Mouse (Mus musculus) ES-E14 (cell line): ENCODE measurements around the gene Vmn1r166. TPM values are rescaled to one million over a fixed set of nuclear protein-coding genes. Genes with fewer than 3 reads are reported as not detected.
"Not testable (repeated sequence)": the region's sequence is repeated elsewhere in the genome, so short reads cannot be mapped to it uniquely, and the experiment has no call there.

Source experiments
- DNase-seq: peaks from one replicate; pipeline ENCODE4 v3.0.0-alpha.2; 2013; ENCODE audit warnings: low read depth, low spot score
- H3K27ac ChIP-seq: 2 replicates; pipeline ENCODE4 v1.5.1; 2012; ENCODE audit warnings: low read depth, mild to moderate bottlenecking, low read length, moderate library complexity, mixed read lengths; ENCODE audit not compliant: poor library complexity, insufficient read depth, severe bottlenecking
- H3K36me3 ChIP-seq: 2 replicates; pipeline ENCODE4 v1.6.1; 2012; ENCODE audit warnings: mild to moderate bottlenecking, low read length, moderate library complexity, mixed read lengths; ENCODE audit not compliant: control insufficient read depth, poor library complexity, insufficient read depth, severe bottlenecking
- H3K4me1 ChIP-seq, 2 experiments: fragments of 150-350 bp in 1 of 2; sonication (generic) in 1 of 2; 2 replicates each; pipeline ENCODE4 v1.6.1; 2012; ENCODE audit warnings: low read length in 2 of 2, mild to moderate bottlenecking in 1 of 2, mixed read lengths in 1 of 2; ENCODE audit not compliant: control insufficient read depth in 2 of 2, insufficient read depth in 2 of 2, poor library complexity in 1 of 2
- H3K4me3 ChIP-seq, 2 experiments: fragments of 150-350 bp in 1 of 2; sonication (generic) in 1 of 2; 2 replicates each; pipeline ENCODE4 v1.5.1; 2012; ENCODE audit warnings: low read length in 2 of 2, low read depth in 1 of 2, mild to moderate bottlenecking in 1 of 2, mixed read lengths in 1 of 2; ENCODE audit not compliant: insufficient read depth in 1 of 2, poor library complexity in 1 of 2, severe bottlenecking in 1 of 2
- H3K9ac ChIP-seq: 2 replicates; pipeline ENCODE4 v1.6.1; 2012; ENCODE audit warnings: low read depth, mild to moderate bottlenecking, low read length, mixed read lengths; ENCODE audit not compliant: poor library complexity, insufficient read depth, severe bottlenecking
- H3K9me3 ChIP-seq: fragments of 150-350 bp; sonication (generic); 2 replicates; pipeline ENCODE4 v1.6.1; 2012; ENCODE audit warnings: low read depth, mild to moderate bottlenecking, low read length; ENCODE audit not compliant: control insufficient read depth, insufficient read depth
- in situ Hi-C, 2 experiments: fragments of 600-800 bp; cut with MboI; formaldehyde crosslinking; loops; one replicate each; pipeline ENCODE4 v1.15.1; 2025; ENCODE audit warnings: low sequenced_read_pairs in 2 of 2, inconsistent platforms in 1 of 2; ENCODE audit not compliant: unreplicated experiment in 2 of 2
- total RNA-seq: library from RNA; depleted of rRNA; stranded (reverse); fragments of 300-350 nt; gene quantifications from 2 replicates; pipeline ENCODE4 v1.2.3, GENCODE M21; 2012; rRNA removed

Gene Vmn1r166
- total RNA-seq = not detected in 2 replicates

GRCm38 (mm10) chr7:23251582-23251981, at the start of gene Vmn1r166:
TSS of gene Vmn1r166 (minus strand) at chr7:23251682.
- DNase-seq, in situ Hi-C loops, H3K4me3 ChIP-seq, H3K36me3 ChIP-seq, H3K4me1 ChIP-seq, H3K27ac ChIP-seq, H3K9ac ChIP-seq, H3K9me3 ChIP-seq: not testable (repeated sequence)

GRCm38 (mm10) chr7:23300892-23301291, 49.4 kb upstream of the Vmn1r166 start, which contains the start of gene Nlrp4e:
TSS of gene Nlrp4e (plus strand) at chr7:23301192.
- in situ Hi-C loops, H3K4me3 ChIP-seq, H3K9ac ChIP-seq, DNase-seq, H3K4me1 ChIP-seq, H3K36me3 ChIP-seq, H3K27ac ChIP-seq, H3K9me3 ChIP-seq: not testable (repeated sequence)

- in situ Hi-C loops, H3K27ac ChIP-seq, H3K9me3 ChIP-seq, DNase-seq, H3K4me3 ChIP-seq, H3K36me3 ChIP-seq, H3K4me1 ChIP-seq, H3K9ac ChIP-seq: not testable (repeated sequence)
Measured at GRCm38 (mm10) chr7:23278800-23279199, 27.3 kb upstream of the Vmn1r166 start, which contains the start of gene Gm6902. TSS of gene Gm6902 (minus strand) at chr7:23278900.

GRCm38 (mm10) chr7:23217032-23217431, 34.5 kb downstream of the Vmn1r166 start, which contains the start of gene Vmn1r165:
TSS of gene Vmn1r165 (plus strand) at chr7:23217332.
- DNase-seq, H3K27ac ChIP-seq, in situ Hi-C loops: not testable (repeated sequence)

More at GRCm38 (mm10) chr7:23217032-23217431, 34.5 kb downstream of the Vmn1r166 start, which contains the start of gene Vmn1r165:
- not testable (repeated sequence) for H3K9me3 ChIP-seq, H3K9ac ChIP-seq, H3K4me3 ChIP-seq, H3K36me3 ChIP-seq, H3K4me1 ChIP-seq

Other genes starting within 250 kb of the Vmn1r166 start
- not detected in 2 replicates for gene Gm4216, start 231.8 kb downstream of the Vmn1r166 start, total RNA-seq
- gene Vmn1r163, start 196.1 kb downstream of the Vmn1r166 start, total RNA-seq = not detected in 2 replicates
- not detected in 2 replicates for gene Gm8720, start 184.2 kb downstream of the Vmn1r166 start, total RNA-seq
- gene Gm10662, start 107.2 kb downstream of the Vmn1r166 start, total RNA-seq = not detected in 2 replicates
- not detected in 2 replicates for gene Vmn1r165, start 34.4 kb downstream of the Vmn1r166 start, total RNA-seq
- 0.22 TPM in 1 of 2 replicates, not detected in the other for gene Gm6902, start 27.2 kb upstream of the Vmn1r166 start, total RNA-seq
- gene Nlrp4e, start 49.5 kb upstream of the Vmn1r166 start, total RNA-seq = not detected in 2 replicates
- gene Nlrp5, start 134.2 kb upstream of the Vmn1r166 start, total RNA-seq = 0.05 TPM in 1 of 2 replicates, not detected in the other